Mouse (Mus musculus) heart, adult 2 months (tissue): Measurements from ENCODE around the gene Slc25a39.

Experiments used
- CTCF ChIP-seq: fragments of 200-600 bp; IDR thresholded peaks from 2 replicates; pipeline ENCODE4 v1.8.1; 2022; ENCODE audit warnings: antibody characterized with exemption, mild to moderate bottlenecking, moderate library complexity
- POLR2A ChIP-seq: fragments of 200-500 bp; IDR thresholded peaks from 2 replicates; pipeline ENCODE4 v1.6.1; 2011; ENCODE audit warnings: mild to moderate bottlenecking, low read depth, low read length, control low read depth; ENCODE audit not compliant: insufficient read depth

DNA sequence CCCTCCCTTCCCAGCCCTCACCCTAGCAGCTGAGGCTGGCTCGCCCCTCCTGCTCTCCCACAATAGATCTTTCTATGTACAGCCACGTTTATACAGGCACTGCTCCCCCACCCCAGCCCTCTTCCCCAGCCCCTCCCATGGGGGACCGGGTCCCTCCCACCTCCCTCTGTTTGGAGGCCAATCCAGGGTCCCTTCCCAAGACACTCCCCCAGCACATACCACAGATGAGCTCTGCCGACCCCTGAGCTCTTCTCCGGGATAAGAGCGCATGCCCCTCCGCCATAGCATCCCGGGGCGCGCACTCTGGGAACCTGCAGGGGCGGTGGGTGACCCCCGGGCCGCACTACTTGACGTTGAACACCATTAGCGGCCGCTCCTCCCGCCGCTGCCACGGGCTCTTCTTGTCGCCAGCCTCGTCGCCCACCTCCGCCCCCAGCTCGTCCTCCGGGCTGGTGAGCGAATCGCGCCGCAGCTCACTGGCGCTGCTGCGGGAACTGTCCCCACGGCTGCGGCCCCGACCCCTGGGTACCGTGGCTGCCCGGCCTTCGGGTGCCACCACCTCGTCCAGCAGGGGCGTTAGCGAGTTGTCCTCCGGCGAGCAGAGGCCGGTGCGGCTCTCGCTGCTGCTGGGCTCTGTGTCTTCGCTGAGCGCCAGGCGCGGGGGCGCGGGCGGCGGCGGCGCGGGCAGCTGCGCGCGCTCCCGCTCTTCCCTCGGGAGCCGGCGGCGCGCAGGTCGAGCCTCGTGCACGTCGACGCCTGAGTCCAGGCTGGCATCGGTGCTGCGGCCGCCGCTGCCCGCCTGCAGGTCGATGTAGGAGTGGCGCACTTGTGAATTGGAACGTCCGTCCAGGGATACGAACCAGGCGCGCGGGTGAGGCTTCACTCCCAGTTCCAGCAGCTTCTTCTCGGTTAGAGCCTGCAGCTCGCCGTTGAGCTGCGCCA lies 29.6 kb upstream of the Slc25a39 start:
- TF ChIP-seq CTCF: peak; percentile 60
- TF ChIP-seq POLR2A: no peak
